Mouse (Mus musculus) forebrain, postnatal 0 days (tissue): ENCODE measurements around the gene Kcnh3. TPM values are rescaled to one million over a fixed set of nuclear protein-coding genes. Genes with fewer than 3 reads are reported as not detected.

Source experiments
- ATAC-seq: fragments of 200-750 bp; cut with Nextera tagmentation; 2 replicates; pipeline ENCODE4 v1.8.0; 2017; ENCODE audit warnings: mild to moderate bottlenecking, moderate library complexity
- DNase-seq: peaks from one replicate; pipeline ENCODE4 v3.0.0-alpha.2; 2015
- H3K27ac ChIP-seq: fragments of 300-500 bp; sonication (generic); 2 replicates; pipeline ENCODE4 v1.5.1; 2014; ENCODE audit warnings: low read depth, mild to moderate bottlenecking, antibody characterized with exemption, low read length, moderate library complexity, mixed read lengths
- H3K27me3 ChIP-seq: fragments of 300-500 bp; sonication (generic); 2 replicates; pipeline ENCODE4 v1.6.1; 2014; ENCODE audit warnings: mild to moderate bottlenecking, low read length, mixed read lengths; ENCODE audit not compliant: insufficient read depth
- H3K36me3 ChIP-seq: fragments of 300-500 bp; sonication (generic); 2 replicates; pipeline ENCODE4 v1.6.1; 2014; ENCODE audit warnings: mild to moderate bottlenecking, moderate library complexity; ENCODE audit not compliant: insufficient read depth
- H3K4me1 ChIP-seq: fragments of 300-500 bp; sonication (generic); 2 replicates; pipeline ENCODE4 v1.6.1; 2014; ENCODE audit warnings: antibody characterized with exemption; ENCODE audit not compliant: insufficient read depth
- H3K4me2 ChIP-seq: fragments of 300-500 bp; sonication (generic); 2 replicates; pipeline ENCODE4 v1.6.1; 2014; ENCODE audit warnings: low read depth, mild to moderate bottlenecking, moderate library complexity
- H3K4me3 ChIP-seq: fragments of 300-500 bp; sonication (generic); 2 replicates; pipeline ENCODE4 v1.5.1; 2014; ENCODE audit warnings: low read depth, low read length, mixed read lengths
- H3K9ac ChIP-seq: fragments of 300-500 bp; sonication (generic); 2 replicates; pipeline ENCODE4 v1.6.1; 2014; ENCODE audit warnings: mild to moderate bottlenecking
- H3K9me3 ChIP-seq: fragments of 300-500 bp; sonication (generic); 2 replicates; pipeline ENCODE4 v1.6.1; 2016; ENCODE audit warnings: low read length
- CTCF ChIP-seq: sonication (generic); IDR thresholded peaks from 2 replicates; pipeline ENCODE4 v1.5.1; 2016; ENCODE audit warnings: antibody characterized with exemption, control low read depth, low read depth
- WGBS: fragments of 180-500 bp; shearing (Covaris S2); extraction: QIAGEN DNeasy Blood & Tissue Kit; methylation state at CpG from one replicate; pipeline ENCODE4 v1.1.7; 2014; 5-methylcytosine and 5-hydroxymethylcytosine counted together
- polyA plus RNA-seq: library from polyadenylated mRNA; unstranded; fragments of >200 nt; fragmentation: Nextera tagmentation; extraction: Ambion mirVana; gene quantifications from 2 replicates; pipeline ENCODE4 v1.2.1, GENCODE M21; 2015
- total RNA-seq: library from RNA; depleted of rRNA; stranded (reverse); fragments of >200 nt; gene quantifications from 2 replicates; pipeline ENCODE4 v1.2.3, GENCODE M21; 2014

Gene Kcnh3
- total and polyA plus RNA-seq, 2 experiments from 2014 or later: 7.7 to 435 TPM

DNA sequence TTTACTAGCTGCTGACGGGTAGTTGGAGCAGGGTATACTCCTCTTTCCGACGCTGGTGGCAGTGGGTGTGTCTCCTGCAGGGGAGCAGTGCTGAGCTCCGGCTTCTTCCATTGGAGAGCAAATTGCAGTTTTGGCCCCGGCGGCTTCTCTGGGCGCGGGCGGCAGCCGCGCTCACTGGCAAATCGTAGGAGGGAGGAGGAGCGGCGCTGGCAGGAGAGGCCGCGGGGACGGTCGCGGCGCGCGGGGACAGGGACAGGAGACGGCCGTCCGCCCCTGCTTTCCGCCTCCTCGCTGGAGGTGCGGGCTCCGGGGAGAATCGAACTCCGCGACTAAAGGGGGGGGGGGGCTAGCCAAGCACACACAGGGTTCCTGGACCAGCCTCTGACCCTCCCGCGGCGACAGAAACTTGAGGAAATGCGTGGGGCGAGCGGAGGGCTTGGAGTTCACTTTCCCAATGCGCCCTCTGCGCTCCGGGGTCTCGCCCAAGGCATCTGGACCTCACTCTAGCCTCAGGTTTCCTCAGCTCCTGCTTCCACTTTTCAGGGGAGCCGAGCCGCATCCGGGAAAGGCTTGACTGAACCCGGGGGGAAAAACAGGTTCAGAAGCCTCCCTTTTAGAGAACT lies 965 bp upstream of the Kcnh3 start:
- no peaks in the 10 kb centered on the region for H3K9me3 ChIP-seq
- WGBS: 1% methylated on average over 46 of the region's 46 CpGs
- peak overlapping the region; percentile 50 for H3K9ac ChIP-seq
- no peak for TF ChIP-seq CTCF
- ATAC-seq (no peak), DNase-seq (peak; percentile 49)
- peaks cover 59% of the 10 kb centered on the region for H3K27me3 ChIP-seq
- H3K27ac ChIP-seq: no peak overlapping the region
- no peaks in the 10 kb centered on the region; the same call in 1 of the 2 replicates for H3K4me1 ChIP-seq
- H3K36me3 ChIP-seq: no peaks in the 10 kb centered on the region
- peak overlapping the region; percentile 68 for H3K4me2 ChIP-seq
- H3K4me3 ChIP-seq: peak overlapping the region; percentile 47

DNA sequence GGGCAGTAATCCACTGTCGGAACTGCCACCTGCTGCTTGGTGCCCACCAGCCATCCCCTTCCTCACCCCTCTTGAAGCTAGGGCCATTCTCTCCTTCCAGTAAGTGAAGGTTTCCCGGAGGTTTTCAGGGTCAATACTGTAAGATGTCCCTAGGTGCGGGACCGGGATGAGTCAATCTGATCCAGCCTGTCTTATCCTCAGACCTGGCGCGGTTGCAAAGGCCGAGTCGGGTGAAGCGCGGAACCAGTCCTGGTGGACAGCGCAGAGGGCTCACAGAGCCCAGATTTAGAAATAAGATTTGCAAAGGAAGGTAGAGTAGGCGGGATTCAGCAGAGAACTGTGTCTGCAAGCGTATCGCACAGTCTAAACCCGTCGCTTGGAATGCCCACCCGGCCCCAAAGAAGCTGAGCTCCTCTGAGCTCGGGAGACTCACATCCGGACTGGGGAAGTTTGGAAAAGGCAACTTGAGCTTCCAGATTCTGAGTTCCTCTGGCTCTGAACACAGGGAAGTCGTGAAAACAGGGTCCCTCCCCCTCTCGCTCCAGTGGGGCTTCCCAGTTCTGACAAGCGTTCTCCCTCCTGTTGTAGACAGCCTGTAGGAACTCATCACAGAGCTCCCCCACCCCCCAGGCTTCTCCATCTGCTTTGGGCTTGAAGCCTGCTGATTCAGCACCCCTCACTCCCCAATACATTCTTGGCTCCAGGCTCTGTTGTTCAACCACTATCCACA lies 585 bp downstream of the Kcnh3 start:
- TF ChIP-seq CTCF: 0 out of 2 replicates have a peak, but pooled peaks have one; percentile 8
- no peaks in the 10 kb centered on the region for H3K36me3 ChIP-seq
- no peaks in the 10 kb centered on the region for H3K9me3 ChIP-seq
- peak; percentile 78 for ATAC-seq
- peak overlapping the region; percentile 50 for H3K9ac ChIP-seq
- H3K4me2 ChIP-seq: peak overlapping the region; percentile 68
- DNase-seq: peak; percentile 82
- peak overlapping the region; percentile 47 for H3K4me3 ChIP-seq
- H3K4me1 ChIP-seq: no peaks in the 10 kb centered on the region; the same call in 1 of the 2 replicates
- WGBS: 2% methylated on average over 22 of the region's 22 CpGs
- peaks cover 60% of the 10 kb centered on the region for H3K27me3 ChIP-seq
- H3K27ac ChIP-seq: peak overlapping the region; percentile 35; the same call in 1 of the 2 replicates

DNA sequence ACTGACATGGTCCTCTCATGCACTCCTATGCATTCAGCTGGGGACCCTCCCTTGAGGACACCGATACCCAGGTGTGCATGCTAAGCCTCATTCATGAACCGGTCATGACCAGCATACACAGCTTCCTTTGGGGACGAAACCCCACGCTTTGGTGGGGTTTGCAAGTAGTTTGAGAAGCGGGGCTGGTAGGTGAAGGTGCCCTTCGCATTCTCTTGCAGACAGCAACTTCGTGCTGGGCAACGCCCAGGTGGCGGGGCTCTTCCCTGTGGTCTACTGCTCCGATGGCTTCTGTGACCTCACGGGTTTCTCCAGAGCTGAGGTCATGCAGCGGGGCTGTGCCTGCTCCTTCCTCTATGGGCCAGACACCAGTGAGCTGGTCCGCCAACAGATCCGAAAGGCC lies 1.4 kb downstream of the Kcnh3 start:
- peaks cover 57% of the 10 kb centered on the region for H3K27me3 ChIP-seq
- DNase-seq (no peak), ATAC-seq (no peak)
- H3K9me3 ChIP-seq: no peaks in the 10 kb centered on the region
- 0 out of 2 replicates have a peak overlapping the region, but pooled peaks have one; percentile 35 for H3K27ac ChIP-seq
- H3K36me3 ChIP-seq: no peaks in the 10 kb centered on the region
- peak overlapping the region; percentile 68 for H3K4me2 ChIP-seq
- WGBS: 20% methylated on average over 14 of the region's 14 CpGs
- TF ChIP-seq CTCF: no peak
- peak overlapping the region; percentile 47 for H3K4me3 ChIP-seq
- H3K9ac ChIP-seq: 0 out of 2 replicates have a peak overlapping the region, but pooled peaks have one; percentile 50
- H3K4me1 ChIP-seq: no peaks in the 10 kb centered on the region; the same call in 1 of the 2 replicates

DNA sequence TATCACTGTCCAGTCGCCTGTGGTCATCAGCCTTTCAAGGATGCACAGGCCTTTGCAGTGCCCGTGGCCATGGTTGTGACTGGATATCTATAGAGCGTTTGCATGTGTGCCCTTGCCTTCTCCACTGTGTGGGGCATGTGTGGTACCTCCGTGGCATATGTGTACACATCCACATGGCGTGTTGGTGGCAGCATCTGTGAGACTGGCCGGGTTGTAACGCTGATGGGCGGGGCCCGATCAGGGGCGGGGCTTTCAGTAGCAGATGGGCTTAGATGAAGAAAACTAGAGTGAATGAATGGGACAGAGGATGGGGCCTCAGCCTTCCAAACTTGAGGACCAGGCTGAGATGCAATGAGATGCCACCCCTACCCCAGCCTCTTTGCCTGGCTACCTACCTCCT lies 7.3 kb downstream of the Kcnh3 start:
- Histone ChIP-seq H3K9me3 (no peaks in the 10 kb centered on the region), H3K4me2 (no peak overlapping the region), H3K27me3 (peaks cover 25% of the 10 kb centered on the region), H3K4me3 (no peak overlapping the region), H3K4me1 (no peaks in the 10 kb centered on the region), H3K27ac (no peak overlapping the region), H3K36me3 (no peaks in the 10 kb centered on the region), H3K9ac (no peak overlapping the region)
- TF ChIP-seq CTCF: no peak
- ATAC-seq (no peak), DNase-seq (no peak)
- 64% methylated on average over 10 of the region's 10 CpGs for whole genome bisulfite sequencing

DNA sequence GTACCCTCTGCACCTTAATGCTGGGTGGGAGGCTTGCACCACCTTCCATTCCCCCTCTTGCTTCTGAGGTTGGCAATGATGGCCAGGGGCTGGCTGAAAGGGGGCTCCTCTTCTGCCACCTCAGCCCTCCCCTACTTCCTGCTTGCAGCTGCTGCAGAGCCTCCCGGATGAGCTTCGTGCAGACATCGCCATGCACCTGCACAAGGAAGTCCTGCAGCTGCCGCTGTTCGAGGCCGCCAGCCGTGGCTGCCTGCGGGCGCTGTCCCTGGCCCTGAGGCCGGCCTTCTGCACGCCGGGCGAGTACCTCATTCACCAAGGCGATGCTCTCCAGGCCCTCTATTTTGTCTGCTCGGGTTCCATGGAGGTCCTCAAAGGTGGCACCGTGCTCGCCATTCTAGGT lies 9.1 kb downstream of the Kcnh3 start:
- no peaks in the 10 kb centered on the region for H3K4me1 ChIP-seq
- no peak for TF ChIP-seq CTCF
- ATAC-seq (no peak), DNase-seq (no peak)
- no peak overlapping the region for H3K27ac ChIP-seq
- H3K9me3 ChIP-seq: no peaks in the 10 kb centered on the region
- no peaks in the 10 kb centered on the region for H3K36me3 ChIP-seq
- H3K27me3 ChIP-seq: peaks cover 9% of the 10 kb centered on the region; the same call in 1 of the 2 replicates
- no peak overlapping the region for H3K4me3 ChIP-seq
- H3K9ac ChIP-seq: no peak overlapping the region
- H3K4me2 ChIP-seq: no peak overlapping the region
- 71% methylated on average over 17 of the region's 17 CpGs for WGBS

DNA sequence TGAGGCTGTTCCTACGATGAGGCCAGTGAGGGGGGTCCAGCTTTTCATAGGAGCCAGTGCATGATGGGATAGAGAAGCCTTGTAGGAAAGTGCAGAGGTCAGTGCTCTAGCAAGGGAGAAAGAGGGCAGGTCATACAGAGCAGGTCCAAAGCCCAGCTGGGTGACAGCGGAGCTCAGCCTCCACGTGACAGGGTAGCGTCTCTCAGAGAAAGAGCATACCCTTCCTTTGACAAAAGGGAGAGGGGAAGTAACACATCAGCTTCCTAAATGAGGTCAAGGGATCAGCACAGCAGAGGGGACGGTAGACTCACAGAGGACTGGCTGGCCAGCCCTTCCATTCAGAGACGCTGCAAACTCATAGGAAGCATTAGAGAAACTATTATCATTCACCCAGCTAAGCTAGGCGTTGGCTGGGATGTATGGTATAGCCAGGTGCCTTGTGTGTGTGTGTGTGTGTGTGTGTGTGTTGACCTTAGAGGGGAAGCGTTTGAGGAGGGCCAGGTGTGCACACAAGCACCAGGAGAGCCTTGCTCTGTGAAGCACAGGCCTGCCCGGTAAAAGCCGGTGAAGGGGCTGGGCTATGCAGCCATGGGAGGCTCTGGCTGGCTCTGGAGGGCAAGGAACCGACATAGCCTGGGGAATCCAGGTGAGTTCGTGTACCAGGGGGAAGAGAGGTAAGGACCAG lies 9.8 kb downstream of the Kcnh3 start:
- Histone ChIP-seq H3K36me3 (no peaks in the 10 kb centered on the region), H3K27me3 (peaks cover 2% of the 10 kb centered on the region; the same call in 1 of the 2 replicates), H3K27ac (no peak overlapping the region), H3K4me1 (no peaks in the 10 kb centered on the region), H3K9me3 (no peaks in the 10 kb centered on the region), H3K9ac (no peak overlapping the region), H3K4me2 (no peak overlapping the region), H3K4me3 (no peak overlapping the region)
- WGBS: 67% methylated on average over 12 of the region's 12 CpGs
- ATAC-seq (no peak), DNase-seq (no peak)
- TF ChIP-seq CTCF: no peak

DNA sequence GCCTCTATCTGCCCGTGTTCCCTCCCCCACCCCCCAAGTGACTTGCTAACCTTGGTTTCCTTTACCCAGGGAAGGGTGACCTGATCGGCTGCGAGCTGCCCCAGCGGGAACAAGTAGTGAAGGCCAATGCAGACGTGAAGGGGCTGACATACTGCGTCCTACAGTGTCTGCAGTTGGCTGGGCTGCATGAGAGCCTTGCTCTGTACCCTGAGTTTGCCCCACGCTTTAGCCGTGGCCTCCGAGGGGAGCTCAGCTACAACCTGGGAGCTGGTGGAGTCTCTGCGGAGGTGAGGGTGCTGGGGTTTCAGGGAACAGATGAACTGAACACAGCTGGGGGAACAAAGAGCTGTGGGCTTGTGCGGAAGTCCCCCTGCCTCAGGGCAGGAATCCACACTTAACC lies 13.3 kb downstream of the Kcnh3 start:
- Histone ChIP-seq H3K9me3 (no peaks in the 10 kb centered on the region), H3K27me3 (no peaks in the 10 kb centered on the region), H3K4me3 (no peak overlapping the region), H3K36me3 (peaks cover 24% of the 10 kb centered on the region), H3K4me1 (no peaks in the 10 kb centered on the region), H3K9ac (no peak overlapping the region), H3K27ac (no peak overlapping the region), H3K4me2 (no peak overlapping the region)
- DNase-seq (no peak), ATAC-seq (no peak)
- 66% methylated on average over 11 of the region's 11 CpGs for WGBS
- no peak for TF ChIP-seq CTCF
